Mouse (Mus musculus) MEL (cell line): ENCODE measurements around the gene Itga9. TPM values are rescaled to one million over a fixed set of nuclear protein-coding genes. Genes with fewer than 3 reads are reported as not detected.

ENCODE experiments used
- DNase-seq: peaks from one replicate; pipeline ENCODE4 v3.0.0; 2011; ENCODE audit warnings: low read depth, low spot score
- H3K27ac ChIP-seq: 2 replicates; pipeline ENCODE4 v1.5.1; 2012; ENCODE audit warnings: low read depth, mild to moderate bottlenecking, control low read depth, low read length, moderate library complexity; ENCODE audit not compliant: control insufficient read depth
- H3K27me3 ChIP-seq, 2 experiments: fragments of 150-350 bp in 1 of 2; sonication (generic) in 1 of 2; 2 replicates each; pipeline ENCODE4 v1.6.1; 2012; ENCODE audit warnings: low read length in 2 of 2, mild to moderate bottlenecking in 2 of 2, improper control_type of control experiment in 1 of 2, moderate library complexity in 1 of 2; ENCODE audit not compliant: insufficient read depth in 2 of 2, control insufficient read depth in 1 of 2
- H3K36me3 ChIP-seq, 2 experiments: 2 replicates each; pipeline ENCODE4 v1.6.1; 2012 to 2014; ENCODE audit warnings: low read length in 2 of 2, improper control_type of control experiment in 1 of 2, inconsistent platforms in 1 of 2, mild to moderate bottlenecking in 1 of 2; ENCODE audit not compliant: insufficient read depth in 2 of 2, control insufficient read depth in 1 of 2
- H3K4me1 ChIP-seq, 2 experiments: fragments of 150-350 bp in 1 of 2; sonication (generic) in 1 of 2; 2 replicates each; pipeline ENCODE4 v1.6.1; 2012; ENCODE audit warnings: low read length in 2 of 2, improper control_type of control experiment in 1 of 2, mild to moderate bottlenecking in 1 of 2; ENCODE audit not compliant: insufficient read depth in 2 of 2, control insufficient read depth in 1 of 2
- H3K4me3 ChIP-seq, 2 experiments: fragments of 150-350 bp in 1 of 2; sonication (generic) in 1 of 2; 2 replicates each; pipeline ENCODE4 v1.5.1; 2012; ENCODE audit warnings: low read depth in 2 of 2, low read length in 2 of 2, mild to moderate bottlenecking in 2 of 2, moderate library complexity in 2 of 2, control low read depth in 1 of 2, improper control_type of control experiment in 1 of 2; ENCODE audit not compliant: control insufficient read depth in 1 of 2, insufficient read depth in 1 of 2
- H3K79me2 ChIP-seq: 2 replicates; pipeline ENCODE4 v1.6.1; 2012; ENCODE audit warnings: mild to moderate bottlenecking, low read length, moderate library complexity; ENCODE audit not compliant: control insufficient read depth, poor library complexity, insufficient read depth
- H3K9ac ChIP-seq: 2 replicates; pipeline ENCODE4 v1.6.1; 2012; ENCODE audit warnings: low read depth, mild to moderate bottlenecking, control low read depth, low read length, moderate library complexity; ENCODE audit not compliant: control insufficient read depth, poor library complexity, severe bottlenecking
- H3K9me3 ChIP-seq: fragments of 150-350 bp; sonication (generic); replicated peaks from 2 replicates; pipeline ENCODE4 v1.6.1; 2012; ENCODE audit warnings: mild to moderate bottlenecking, low read length, improper control_type of control experiment, moderate library complexity; ENCODE audit not compliant: insufficient read depth
- BHLHE40 ChIP-seq: IDR thresholded peaks from 2 replicates; pipeline ENCODE4 v1.6.1; 2012; ENCODE audit warnings: low read depth, mild to moderate bottlenecking, inconsistent platforms, low read length, improper control_type of control experiment, borderline replicate concordance
- CHD2 ChIP-seq: IDR thresholded peaks from 2 replicates; pipeline ENCODE4 v1.6.1; 2011; ENCODE audit warnings: low read length, improper control_type of control experiment
- ELF1 ChIP-seq: IDR thresholded peaks from 2 replicates; pipeline ENCODE4 v1.6.1; 2014; ENCODE audit warnings: low read depth, mild to moderate bottlenecking, inconsistent platforms, low read length, improper control_type of control experiment, moderate library complexity
- ETS1 ChIP-seq: IDR thresholded peaks from 2 replicates; pipeline ENCODE4 v1.6.1; 2012; ENCODE audit warnings: low read depth, mild to moderate bottlenecking, inconsistent platforms, low read length, improper control_type of control experiment, moderate library complexity
- GABPA ChIP-seq: IDR thresholded peaks from 2 replicates; pipeline ENCODE4 v1.6.1; 2012; ENCODE audit warnings: low read depth, mild to moderate bottlenecking, inconsistent platforms, low read length, improper control_type of control experiment, moderate library complexity
- GATA1 ChIP-seq: IDR thresholded peaks from 2 replicates; pipeline ENCODE4 v1.6.1; 2011; ENCODE audit warnings: low read depth, low read length, improper control_type of control experiment
- HCFC1 ChIP-seq: IDR thresholded peaks from 2 replicates; pipeline ENCODE4 v1.6.1; 2012; ENCODE audit warnings: low read depth, mild to moderate bottlenecking, inconsistent platforms, low read length, improper control_type of control experiment, moderate library complexity
- KAT2A ChIP-seq: conservative IDR thresholded peaks from 2 replicates; pipeline ENCODE4 v1.6.1; 2012; ENCODE audit warnings: low read depth, low read length, improper control_type of control experiment, inconsistent platforms
- MAZ ChIP-seq: IDR thresholded peaks from 2 replicates; pipeline ENCODE4 v1.6.1; 2012; ENCODE audit warnings: low read depth, mild to moderate bottlenecking, inconsistent platforms, low read length, improper control_type of control experiment
- MEF2A ChIP-seq: IDR thresholded peaks from 2 replicates; pipeline ENCODE4 v1.6.1; 2014; ENCODE audit warnings: low read depth, mild to moderate bottlenecking, inconsistent platforms, low read length, improper control_type of control experiment; ENCODE audit not compliant: poor library complexity, insufficient replicate concordance, severe bottlenecking; ENCODE audit errors: extremely low read depth
- MYB ChIP-seq: IDR thresholded peaks from 2 replicates; pipeline ENCODE4 v1.6.1; 2011; ENCODE audit warnings: mild to moderate bottlenecking, low read depth, low read length, improper control_type of control experiment
- NELFE ChIP-seq: IDR thresholded peaks from 2 replicates; pipeline ENCODE4 v1.6.1; 2011; ENCODE audit warnings: low read depth, low read length, improper control_type of control experiment
- POLR2A ChIP-seq, 2 experiments: IDR thresholded peaks; 2 replicates each; pipeline ENCODE4 v1.6.1; 2011 to 2012; ENCODE audit warnings: low read length in 2 of 2, mild to moderate bottlenecking in 2 of 2, control low read depth in 1 of 2, improper control_type of control experiment in 1 of 2, low read depth in 1 of 2, moderate library complexity in 1 of 2; ENCODE audit not compliant: control insufficient read depth in 1 of 2, insufficient read depth in 1 of 2, poor library complexity in 1 of 2
- POLR2AphosphoS2 ChIP-seq: IDR thresholded peaks from 2 replicates; pipeline ENCODE4 v1.6.1; 2011; ENCODE audit warnings: low read length, improper control_type of control experiment
- RCOR1 ChIP-seq: IDR thresholded peaks from 2 replicates; pipeline ENCODE4 v1.6.1; 2012; ENCODE audit warnings: low read depth, mild to moderate bottlenecking, inconsistent platforms, low read length, improper control_type of control experiment
- SMC3 ChIP-seq: IDR thresholded peaks from 2 replicates; pipeline ENCODE4 v1.6.1; 2011; ENCODE audit warnings: low read depth, low read length, improper control_type of control experiment
- TAL1 ChIP-seq: IDR thresholded peaks from 2 replicates; pipeline ENCODE4 v1.6.1; 2012; ENCODE audit warnings: mild to moderate bottlenecking, inconsistent platforms, low read length, moderate library complexity, mixed read lengths
- TBP ChIP-seq: IDR thresholded peaks from 2 replicates; pipeline ENCODE4 v1.8.0; 2011; ENCODE audit warnings: low read depth, low read length, improper control_type of control experiment
- TCF12 ChIP-seq: IDR thresholded peaks from 2 replicates; pipeline ENCODE4 v1.6.1; 2014; ENCODE audit warnings: low read depth, mild to moderate bottlenecking, inconsistent platforms, low read length, improper control_type of control experiment, moderate library complexity
- USF1 ChIP-seq: IDR thresholded peaks from 2 replicates; pipeline ENCODE4 v1.6.1; 2014; ENCODE audit warnings: low read depth, mild to moderate bottlenecking, inconsistent platforms, low read length, improper control_type of control experiment, moderate library complexity
- USF2 ChIP-seq, 2 experiments: IDR thresholded peaks; 2 replicates each; pipeline ENCODE4 v1.6.1; 2011 to 2012; ENCODE audit warnings: improper control_type of control experiment in 2 of 2, low read length in 2 of 2, borderline replicate concordance in 1 of 2, inconsistent platforms in 1 of 2, low read depth in 1 of 2, mild to moderate bottlenecking in 1 of 2; ENCODE audit not compliant: insufficient read depth in 1 of 2
- ZNF384 ChIP-seq: IDR thresholded peaks from 2 replicates; pipeline ENCODE4 v1.6.1; 2012; ENCODE audit warnings: low read depth, mild to moderate bottlenecking, inconsistent platforms, low read length, improper control_type of control experiment
- polyA plus RNA-seq, 2 experiments: library from polyadenylated mRNA; stranded (reverse) in 1 of 2; unstranded in 1 of 2; fragments of >175 nt in 1 of 2; fragments of >200 nt in 1 of 2; gene quantifications; 2 replicates each; pipeline versions ENCODE4 v1.2.1 to v1.2.4; 2012; ENCODE audit warnings: low replicate concordance in 2 of 2, low read depth in 1 of 2; ENCODE audit not compliant: insufficient read length in 2 of 2, insufficient read depth in 1 of 2, missing spikeins in 1 of 2
- total RNA-seq: library from RNA; depleted of rRNA; stranded (reverse); fragments of 300-350 nt; gene quantifications from 2 replicates; pipeline ENCODE4 v1.2.3, GENCODE M21; 2012

Itga9 gene
- total and polyA plus RNA-seq, 3 experiments = 0.19 to 0.21 TPM; not detected in 1

GRCm38 (mm10) chr9:118674277-118674676 lies 67.8 kb downstream of the Itga9 start (continued):
- TF ChIP-seq POLR2A (IDR thresholded peaks at IDR 0.05; ENCODE audit: control insufficient read depth in 1 of 2, insufficient read depth in 1 of 2, low read depth in 1 of 2, low read length in 2 of 2, poor library complexity in 1 of 2) (no peak), GATA1 (peak; percentile 32; the same call in 1 of the 2 replicates)

- Histone ChIP-seq H3K27ac (no peak overlapping the region), H3K4me1 (peaks cover 0 to 6% of the 10 kb centered on the region in 2 experiments; a peak in 2 of 4 replicates), H3K36me3 (peaks cover 0 to 6% of the 10 kb centered on the region in 2 experiments; a peak in 2 of 4 replicates), H3K27me3 (no peaks in the 10 kb centered on the region), H3K4me3 (0 out of 4 replicates have a peak overlapping the region, but pooled peaks of 1 of the 2 experiments have one; percentile 12), H3K9ac (no peak overlapping the region), H3K79me2 (no peaks in the 10 kb centered on the region), H3K9me3 (no peaks in the 10 kb centered on the region)
- no peak for TF ChIP-seq ELF1
- no peak for TF ChIP-seq TAL1
- TF ChIP-seq KAT2A = no peak
- TF ChIP-seq ZNF384 = 0 out of 2 replicates have a peak, but pooled peaks have one; percentile 21
- DNase-seq = peak; percentile 26
Measured at GRCm38 (mm10) chr9:118674761-118675160, 68.3 kb downstream of the Itga9 start.

- peaks cover 0 to 6% of the 10 kb centered on the region in 2 experiments; a peak in 2 of 4 replicates for H3K4me1 ChIP-seq
- H3K27me3 ChIP-seq = no peaks in the 10 kb centered on the region
- peaks cover 0 to 6% of the 10 kb centered on the region in 2 experiments; a peak in 2 of 4 replicates for H3K36me3 ChIP-seq
- DNase-seq = no peak
- TF ChIP-seq HCFC1 = no peak
- H3K79me2 ChIP-seq = no peaks in the 10 kb centered on the region
- no peak overlapping the region for H3K4me3 ChIP-seq
- H3K9me3 ChIP-seq = no peaks in the 10 kb centered on the region
- H3K27ac ChIP-seq = no peak overlapping the region
- H3K9ac ChIP-seq = no peak overlapping the region
Measured at GRCm38 (mm10) chr9:118675573-118676170, 69.2 kb downstream of the Itga9 start.

- Histone ChIP-seq H3K36me3 (peaks cover 0 to 6% of the 10 kb centered on the region in 2 experiments; a peak in 2 of 4 replicates), H3K4me1 (peaks cover 0 to 6% of the 10 kb centered on the region in 2 experiments; a peak in 2 of 4 replicates), H3K27ac (no peak overlapping the region), H3K9me3 (no peaks in the 10 kb centered on the region), H3K79me2 (no peaks in the 10 kb centered on the region), H3K27me3 (no peaks in the 10 kb centered on the region), H3K9ac (no peak overlapping the region), H3K4me3 (no peak overlapping the region)
- no peak for TF ChIP-seq USF2 (IDR thresholded peaks at IDR 0.05; ENCODE audit: borderline replicate concordance in 1 of 2, insufficient read depth in 1 of 2, low read depth in 1 of 2, low read length in 2 of 2)
- no peak for TF ChIP-seq SMC3
- no peak for TF ChIP-seq TCF12
- no peak for TF ChIP-seq TBP
- TF ChIP-seq POLR2AphosphoS2 = no peak
- TF ChIP-seq MAZ = no peak
- TF ChIP-seq KAT2A = no peak
- no peak for TF ChIP-seq BHLHE40
- TF ChIP-seq NELFE = no peak
- no peak for TF ChIP-seq MEF2A
- no peak for TF ChIP-seq HCFC1
- no peak for TF ChIP-seq RCOR1
- no peak for TF ChIP-seq GABPA
- TF ChIP-seq MYB = no peak
- no peak for TF ChIP-seq USF1
- TF ChIP-seq TAL1 = no peak
- no peak for TF ChIP-seq ETS1
- TF ChIP-seq CHD2 = no peak
- TF ChIP-seq GATA1 = no peak
- no peak for DNase-seq
Measured at GRCm38 (mm10) chr9:118676692-118677091, 70.2 kb downstream of the Itga9 start.
